Mouse (Mus musculus): ENCODE data around the gene Shisa6.

Shisa6 gene

DNA sequence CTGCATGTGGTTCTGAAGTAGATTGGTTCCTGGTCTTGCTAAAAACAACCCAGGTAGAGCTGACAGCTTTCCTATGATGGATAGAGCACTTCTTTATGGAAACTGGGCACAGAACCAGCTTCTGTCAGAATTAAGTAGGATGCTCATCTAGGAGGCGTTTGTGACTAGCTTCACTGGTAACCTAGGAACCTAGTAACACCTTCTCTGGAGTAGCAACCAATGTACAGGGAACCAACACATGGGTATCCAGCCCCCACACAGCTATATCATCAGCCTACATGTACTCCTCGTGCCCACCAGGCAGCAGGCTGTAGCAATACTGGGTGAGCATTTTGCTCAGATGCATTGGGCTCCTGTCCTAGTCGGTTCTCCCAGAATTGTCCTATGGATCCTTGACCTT is 307.3 kb downstream of the Shisa6 start:
- no peak for DNase-seq

GRCm38 (mm10) chr11:66188627-66189287 is 337.0 kb downstream of the Shisa6 start:
- no peak for DNase-seq

DNA sequence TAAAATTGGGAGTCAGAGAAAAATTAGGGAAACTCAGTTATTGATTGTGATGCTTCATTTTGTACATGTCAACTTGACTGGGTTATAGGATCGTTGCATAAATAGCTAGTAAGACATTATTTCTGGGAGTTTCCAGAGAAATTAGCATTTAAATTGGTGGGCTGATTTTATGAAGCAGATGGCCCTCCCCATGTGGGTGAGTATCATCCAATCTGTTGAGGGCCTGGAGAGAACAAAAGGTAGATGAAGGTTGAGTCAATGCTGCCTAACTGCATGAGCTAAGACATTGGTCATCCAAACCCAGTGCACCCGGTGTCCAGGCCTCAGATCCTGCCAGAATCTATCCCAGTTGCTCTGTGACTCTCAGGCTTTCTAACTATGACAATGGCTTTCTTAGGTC is 337.6 kb downstream of the Shisa6 start:
- DNase-seq, result no peak

GRCm38 (mm10) chr11:66177781-66178180 is 348.0 kb downstream of the Shisa6 start:
- no peak for DNase-seq

DNA sequence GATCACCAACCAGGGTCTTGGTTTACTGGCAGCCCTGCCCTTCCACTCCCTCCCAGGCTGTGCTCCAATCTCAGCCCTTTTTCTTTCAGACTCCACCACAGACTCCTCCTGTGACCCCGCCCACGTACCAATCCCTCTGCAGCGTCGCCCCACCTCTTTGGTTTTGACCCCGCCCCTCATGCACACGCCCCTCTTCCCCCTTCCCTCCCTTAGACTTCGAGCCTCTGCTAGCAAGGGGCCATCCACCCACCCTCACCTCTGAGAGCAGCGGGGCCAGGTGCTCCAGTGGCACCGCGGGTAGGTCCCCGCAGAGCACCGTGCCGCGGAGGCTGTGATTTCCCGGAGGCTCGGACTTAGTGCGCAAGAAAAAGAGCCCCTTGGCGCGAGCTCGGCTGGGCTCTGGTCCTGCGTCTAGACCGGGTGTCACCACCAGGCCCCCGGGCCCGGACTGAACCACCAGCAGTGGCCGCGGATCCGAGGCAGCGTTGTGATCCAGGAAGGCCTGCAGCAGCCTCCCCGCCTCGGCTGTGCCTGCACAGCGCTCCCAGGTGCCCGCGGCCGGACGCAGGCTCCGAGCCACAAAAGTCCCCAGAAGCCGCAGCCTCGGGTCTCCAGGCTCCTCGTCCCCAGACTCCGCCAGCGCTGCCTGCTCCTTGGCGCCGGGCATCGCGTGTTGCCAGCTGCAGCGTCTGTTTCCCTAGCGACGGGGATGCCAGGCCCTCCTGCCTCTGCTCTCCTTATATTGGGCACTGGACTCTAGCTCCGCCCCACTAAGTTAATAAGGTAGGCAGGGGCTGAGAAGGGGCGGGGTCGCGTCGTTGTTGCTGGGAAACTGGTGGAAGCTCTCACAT is 357.7 kb downstream of the Shisa6 start, which contains the start of gene Dnah9:
Gene Dnah9 (minus strand): TSS at position 751 of the 851 bp plus-strand sequence.
- DNase-seq, result peak; percentile 17

DNA sequence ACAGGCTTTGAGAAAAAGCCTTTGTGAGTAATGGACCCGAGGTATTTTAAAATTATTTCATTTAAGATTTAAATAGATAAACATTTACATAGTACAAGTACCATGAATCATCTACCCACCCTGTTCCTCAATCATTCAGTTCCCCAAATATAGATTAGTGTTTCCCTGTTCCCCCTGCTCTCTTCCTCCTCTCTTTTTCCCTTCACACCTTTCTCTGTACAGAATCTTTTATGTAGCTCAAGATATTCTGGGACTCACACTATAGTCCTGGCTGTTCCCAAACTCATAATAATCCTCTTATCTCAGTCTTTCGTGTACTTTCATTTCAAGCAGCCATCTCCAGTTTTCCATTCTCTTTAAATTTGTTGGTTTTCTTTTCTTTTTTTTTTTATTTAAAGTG is 361.7 kb downstream of the Shisa6 start:
- no peak for DNase-seq
